ENCODE assay signal across 8 mouse cellular contexts in genomic region chr3:100821276-100821675, GRCm38 (mm10). TPM values are rescaled to one million over a fixed set of nuclear protein-coding genes. Genes with fewer than 3 reads are reported as not detected.
A peak's percentile ranks its signal among the peaks of the same experiment; 100 is the strongest.
DNase-seq lines count a peak whose midpoint lies in the region; ATAC-seq lines count a peak whose summit lies in the region.

No protein-coding gene starts in this region.

- H3K27me3 ChIP-seq in forebrain, embryonic 13.5 days: no peaks in the 10 kb centered on the region
- H3K27me3 ChIP-seq in forebrain, embryonic 10.5 days (ENCODE audit: poor library complexity, severe bottlenecking): no peaks in the 10 kb centered on the region
- no peaks in the 10 kb centered on the region for H3K27me3 ChIP-seq in limb, embryonic 11.5 days (ENCODE audit: control insufficient read depth, insufficient read depth, low read length)
- H3K27me3 ChIP-seq in stomach, embryonic 15.5 days (replicated peaks): no peaks in the 10 kb centered on the region

- H3K36me3 ChIP-seq in forebrain, embryonic 13.5 days (ENCODE audit: poor library complexity, severe bottlenecking): no peaks in the 10 kb centered on the region
- H3K36me3 ChIP-seq in forebrain, embryonic 10.5 days (replicated peaks): no peaks in the 10 kb centered on the region
- no peaks in the 10 kb centered on the region for H3K36me3 ChIP-seq in limb, embryonic 11.5 days (ENCODE audit: control insufficient read depth, insufficient read depth, low read length)
- no peaks in the 10 kb centered on the region for H3K36me3 ChIP-seq in stomach, embryonic 15.5 days

- H3K27ac ChIP-seq in forebrain, embryonic 13.5 days: no peak overlapping the region
- H3K27ac ChIP-seq in forebrain, embryonic 10.5 days: no peak overlapping the region
- H3K27ac ChIP-seq in limb, embryonic 11.5 days (replicated peaks; ENCODE audit: low read depth, low read length): no peak overlapping the region; the same call in 1 of the 2 replicates
- H3K27ac ChIP-seq in stomach, embryonic 15.5 days: peak overlapping the region; percentile 62

- no peaks in the 10 kb centered on the region for H3K4me1 ChIP-seq in forebrain, embryonic 13.5 days
- peaks cover 15% of the 10 kb centered on the region for H3K4me1 ChIP-seq in forebrain, embryonic 10.5 days
- no peaks in the 10 kb centered on the region for H3K4me1 ChIP-seq in limb, embryonic 11.5 days (ENCODE audit: control insufficient read depth, insufficient read depth, low read length)
- H3K4me1 ChIP-seq in stomach, embryonic 15.5 days: peaks cover 8% of the 10 kb centered on the region; the same call in 1 of the 2 replicates

- H3K9ac ChIP-seq in forebrain, embryonic 13.5 days: no peak overlapping the region
- H3K9ac ChIP-seq in limb, embryonic 11.5 days (ENCODE audit: low read length): no peak overlapping the region
- no peak overlapping the region for H3K9ac ChIP-seq in stomach, embryonic 15.5 days

- DNase-seq in forebrain, embryonic 10.5 days (ENCODE audit: extremely low spot score, low spot score): no peak
- DNase-seq in thymus, postnatal 14 days: peak; percentile 44
- DNase-seq in thymus, postnatal 25 days: no peak
- DNase-seq in limb, embryonic 11.5 days (ENCODE audit: low spot score): peak; percentile 62
- no peak for DNase-seq in layer of hippocampus, adult 11-12 months (ENCODE audit: low spot score)

- ATAC-seq in forebrain, embryonic 13.5 days: peak; percentile 71
- peak; percentile 71 for ATAC-seq in limb, embryonic 11.5 days (ENCODE audit: insufficient number of reproducible peaks, low FRiP score, low TSS enrichment, low read depth)
- ATAC-seq in stomach, embryonic 15.5 days (ENCODE audit: insufficient read depth, low FRiP score, low read depth): peak; percentile 36; the same call in 1 of the 2 replicates
- no peak for ATAC-seq in erythroid progenitor cell, adult 5-6 weeks (replicated peaks; ENCODE audit: low FRiP score, poor library complexity, severe bottlenecking)

- WGBS in forebrain, embryonic 13.5 days: 69% methylated on average over 2 of the region's 2 CpGs
- WGBS in forebrain, embryonic 10.5 days: 71% methylated on average over 2 of the region's 2 CpGs
- 24% methylated on average over 2 of the region's 2 CpGs for WGBS in limb, embryonic 11.5 days
- 35% methylated on average over 2 of the region's 2 CpGs for WGBS in stomach, embryonic 15.5 days

- no peak overlapping the region for H3K4me2 ChIP-seq in forebrain, embryonic 13.5 days
- no peak overlapping the region for H3K4me2 ChIP-seq in limb, embryonic 11.5 days (ENCODE audit: low read depth, severe bottlenecking)
- H3K4me2 ChIP-seq in stomach, embryonic 15.5 days: no peak overlapping the region

- H3K9me3 ChIP-seq in forebrain, embryonic 13.5 days (replicated peaks): no peaks in the 10 kb centered on the region
- no peaks in the 10 kb centered on the region for H3K9me3 ChIP-seq in forebrain, embryonic 10.5 days
- no peaks in the 10 kb centered on the region for H3K9me3 ChIP-seq in limb, embryonic 11.5 days (ENCODE audit: control insufficient read depth, low read length)
- H3K9me3 ChIP-seq in stomach, embryonic 15.5 days: no peaks in the 10 kb centered on the region

- no peak overlapping the region for H3K4me3 ChIP-seq in forebrain, embryonic 13.5 days
- H3K4me3 ChIP-seq in forebrain, embryonic 10.5 days: no peak overlapping the region
- H3K4me3 ChIP-seq in limb, embryonic 11.5 days (ENCODE audit: low read depth, low read length): no peak overlapping the region
- no peak overlapping the region for H3K4me3 ChIP-seq in stomach, embryonic 15.5 days (replicated peaks)

RNA-seq across cellular contexts. Expression of gene Vtcn1, which starts 4.0 kb away (rescaled TPM):
- not detected in 2 replicates for polyA plus RNA-seq in forebrain, embryonic 13.5 days (2015; fragmentation: Nextera tagmentation; extraction: Ambion mirVana)
- not detected in 2 replicates for polyA plus RNA-seq in forebrain, embryonic 10.5 days (2016; fragmentation: Nextera tagmentation; extraction: Ambion mirVana)
- polyA plus RNA-seq in limb, embryonic 11.5 days (2014; fragmentation: Nextera tagmentation; extraction: Ambion mirVana): not detected in 2 replicates
- polyA plus RNA-seq in stomach, embryonic 15.5 days (2015; fragmentation: Nextera tagmentation; extraction: Ambion mirVana): 1.6 and 1.9 TPM in 2 replicates
- total RNA-seq in erythroid progenitor cell, adult 5-6 weeks (2015; ENCODE audit: low replicate concordance): not detected in 2 replicates
- total RNA-seq in erythroid progenitor cell, adult 5-6 weeks (2017; ENCODE audit: low replicate concordance): not detected in 2 replicates

Comparison
In these comparisons a context has a peak if more than half of its experiments do, and no peak if none do; other contexts are left out.
1. DNase-seq: peak in thymus, postnatal 14 days (single experiment) and limb, embryonic 11.5 days (single experiment); none in forebrain, embryonic 10.5 days (single experiment), thymus, postnatal 25 days (single experiment) and layer of hippocampus, adult 11-12 months (single experiment).